Mouse (Mus musculus): Measurements from ENCODE around the gene Tanc2.

Tanc2 gene

GRCm38 (mm10) chr11:105927065-105928030, 337.6 kb downstream of the Tanc2 start:
- peak; percentile 78 for DNase-seq (ENCODE audit: low spot score)

DNA sequence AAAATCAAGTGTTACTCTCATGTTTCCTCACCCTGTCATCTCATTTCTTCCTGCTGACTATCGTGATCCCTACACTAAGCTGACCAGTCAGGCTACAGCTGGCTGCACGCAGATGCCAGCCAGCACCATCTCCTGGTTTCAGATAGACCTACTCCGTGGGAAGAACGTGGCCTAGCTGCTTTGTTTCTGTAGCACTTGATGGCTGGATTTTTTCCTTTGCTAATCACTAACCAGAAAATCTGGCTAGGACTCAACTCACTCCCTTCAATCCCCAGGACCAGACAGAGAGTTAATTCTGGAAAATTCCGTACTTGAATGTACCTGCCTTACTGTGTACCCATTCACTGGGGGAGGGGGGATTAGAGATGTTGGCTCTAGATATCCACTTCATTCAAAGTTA, 338.4 kb downstream of the Tanc2 start:
- DNase-seq (ENCODE audit: low spot score): no peak

DNA sequence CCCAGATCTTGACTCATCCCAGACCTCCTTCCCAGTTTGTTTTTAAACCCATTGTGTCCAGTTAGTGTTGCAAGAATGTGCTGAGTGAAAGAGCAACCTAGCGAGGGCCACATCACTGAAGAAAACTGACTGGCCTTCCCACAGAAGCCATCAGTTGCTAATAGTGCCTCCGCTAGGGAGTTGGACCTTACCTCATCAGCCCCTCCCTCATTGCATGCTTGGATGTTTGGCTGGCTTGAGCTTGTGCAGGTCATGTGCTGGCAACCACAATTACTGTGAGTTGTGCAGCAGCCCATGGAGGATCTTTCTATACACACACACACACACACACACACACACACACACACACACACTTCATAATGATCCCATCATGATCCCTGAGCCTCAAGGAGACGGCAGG, 341.6 kb downstream of the Tanc2 start:
- no peak for DNase-seq (ENCODE audit: low spot score)

DNA sequence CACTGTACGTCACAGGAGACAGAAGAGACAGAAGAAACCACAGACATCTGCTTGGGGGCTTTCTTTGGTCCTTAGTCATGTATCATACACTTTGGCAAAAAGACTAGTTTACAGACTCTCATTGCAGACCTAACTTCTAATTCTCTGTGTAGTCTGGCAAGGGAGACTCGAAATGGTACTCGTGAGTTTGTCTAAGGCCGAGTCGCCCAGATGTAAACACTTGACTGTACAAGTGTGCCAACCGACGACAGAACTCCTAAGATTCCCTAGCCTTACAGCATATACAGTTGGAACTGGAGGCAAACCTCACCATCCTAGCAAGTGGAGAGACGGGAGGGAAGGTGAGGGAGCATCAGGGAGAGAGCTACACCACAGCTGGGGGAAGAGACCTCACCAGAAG, 344.0 kb downstream of the Tanc2 start:
- no peak for DNase-seq (ENCODE audit: low spot score)

GRCm38 (mm10) chr11:105934303-105934711, 344.5 kb downstream of the Tanc2 start:
- peak; percentile 24 for DNase-seq (ENCODE audit: low spot score)

DNA sequence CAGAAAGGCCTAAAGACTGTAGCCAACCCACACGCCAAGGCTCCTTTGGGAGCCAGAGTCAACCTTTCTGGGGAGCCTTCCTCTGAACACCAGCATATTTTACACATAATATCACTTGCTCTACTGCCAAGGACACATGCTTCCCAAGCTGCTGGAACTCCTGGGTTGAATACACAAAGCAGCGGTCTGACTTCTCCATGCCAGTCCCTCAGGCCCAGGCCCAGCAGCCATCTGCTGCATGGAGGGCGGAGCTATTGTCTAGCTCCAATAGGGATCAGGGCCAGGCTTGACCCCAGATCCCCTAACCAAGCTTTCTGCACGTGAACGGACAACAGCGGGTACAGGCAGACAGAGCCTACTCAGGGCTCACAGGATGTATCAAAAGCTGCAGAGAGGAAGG, 345.0 kb downstream of the Tanc2 start:
- DNase-seq (ENCODE audit: low spot score): no peak

DNA sequence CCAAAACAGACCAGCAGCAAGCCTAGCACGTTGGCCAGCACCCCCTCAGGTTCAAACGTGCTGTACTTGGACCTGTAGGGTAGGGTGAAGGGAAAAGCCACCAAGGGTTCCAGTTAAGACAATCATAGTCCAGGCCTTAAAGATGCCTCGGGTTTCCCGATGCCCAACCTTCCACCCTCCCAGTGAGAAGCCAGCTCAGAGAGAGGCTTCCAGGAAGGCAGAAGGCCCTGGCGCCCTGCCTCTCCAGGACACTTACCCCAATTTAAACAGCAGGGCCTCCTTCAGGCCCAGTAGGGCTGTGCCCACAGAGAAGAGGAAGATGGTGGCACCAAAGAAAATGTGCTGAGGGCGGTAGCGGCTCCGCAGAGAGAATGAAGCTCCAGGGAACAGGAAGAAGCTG, 345.7 kb downstream of the Tanc2 start:
- DNase-seq (ENCODE audit: low spot score): no peak

DNA sequence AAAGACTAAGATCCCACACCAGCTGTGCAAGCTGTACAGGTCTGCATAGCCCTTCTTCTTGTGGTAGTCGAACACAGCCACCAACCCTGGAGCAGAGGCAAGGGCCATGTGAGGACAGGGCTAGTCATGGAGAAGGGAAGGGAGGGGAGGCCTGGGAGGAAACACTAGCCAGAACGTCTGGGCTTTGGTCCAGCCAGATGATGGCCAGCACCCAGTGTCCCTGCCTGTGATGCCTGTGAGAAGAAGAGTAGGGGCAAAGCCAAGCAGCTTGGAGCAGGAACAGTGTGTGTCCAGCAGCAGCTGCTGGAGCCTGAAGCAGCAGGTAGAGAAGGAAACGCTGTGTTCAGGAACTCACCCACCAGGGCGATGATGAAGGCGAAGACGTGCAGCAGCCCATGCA, 346.4 kb downstream of the Tanc2 start:
- peak; percentile 82 for DNase-seq (ENCODE audit: low spot score)

DNA sequence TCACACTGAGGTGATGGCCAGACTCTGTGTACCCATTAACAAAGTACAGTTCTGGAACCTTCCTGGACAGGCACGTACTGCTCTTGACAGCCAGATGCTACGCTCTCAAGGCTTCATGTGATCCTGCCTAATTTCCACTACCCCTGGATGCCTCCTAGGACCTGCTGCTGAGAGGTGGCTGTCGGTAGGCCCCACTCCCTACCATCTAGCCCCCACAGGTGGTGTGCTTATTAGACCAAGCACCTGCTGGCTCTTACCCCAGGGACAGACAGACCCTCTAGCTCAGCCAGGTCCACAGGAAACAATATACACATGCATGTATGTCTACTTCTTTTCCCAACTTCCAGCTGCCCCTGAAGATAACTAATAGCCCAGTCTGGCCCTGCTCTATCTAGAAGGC, 347.2 kb downstream of the Tanc2 start:
- DNase-seq (ENCODE audit: low spot score): no peak

DNA sequence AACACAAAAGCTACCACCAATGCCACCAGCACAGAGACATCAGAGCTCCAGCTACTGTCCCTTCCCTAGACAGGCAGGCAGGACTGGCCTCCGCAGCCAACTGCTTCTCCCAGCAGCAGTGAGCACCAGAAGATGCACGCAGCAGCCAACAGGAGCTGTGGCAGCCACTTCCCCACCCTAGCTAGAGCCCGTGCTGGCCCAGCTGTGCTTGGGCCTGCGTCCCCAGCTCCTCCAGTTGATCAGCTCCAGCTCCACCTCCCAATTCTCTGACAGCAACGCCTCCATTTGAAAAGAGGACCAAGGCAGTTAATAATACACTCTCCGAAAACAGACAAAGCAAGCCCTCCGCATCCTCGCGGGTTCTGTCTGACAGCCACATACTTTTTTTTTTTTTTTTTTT, 349.0 kb downstream of the Tanc2 start:
- DNase-seq (ENCODE audit: low spot score): no peak

DNA sequence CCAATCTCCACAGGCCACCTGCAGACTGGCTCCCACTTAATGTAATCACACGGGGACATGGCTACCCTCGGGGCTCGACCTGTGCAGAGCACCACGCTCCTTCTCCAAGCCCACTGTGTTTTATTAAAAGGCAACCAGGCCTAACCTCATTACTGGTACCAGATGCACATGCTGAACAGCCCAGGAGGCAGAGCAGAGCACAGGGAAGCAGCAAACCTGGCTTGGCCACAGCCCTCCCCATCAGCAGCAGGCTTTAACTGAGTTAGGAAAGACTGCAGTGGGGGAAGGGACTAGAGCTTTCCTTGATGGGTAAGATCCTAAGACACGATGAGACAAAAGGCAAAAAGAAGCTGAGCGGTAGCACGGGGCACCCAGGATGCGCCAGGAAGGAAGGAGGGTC, 352.2 kb downstream of the Tanc2 start:
- peak; percentile 61 for DNase-seq (ENCODE audit: low spot score)

- peak; percentile 87 for DNase-seq (ENCODE audit: low spot score)
Measured at GRCm38 (mm10) chr11:105943133-105944102, 353.6 kb downstream of the Tanc2 start.

- DNase-seq (ENCODE audit: low spot score): peak; percentile 85
Measured at GRCm38 (mm10) chr11:105944126-105944621, 354.4 kb downstream of the Tanc2 start.

DNA sequence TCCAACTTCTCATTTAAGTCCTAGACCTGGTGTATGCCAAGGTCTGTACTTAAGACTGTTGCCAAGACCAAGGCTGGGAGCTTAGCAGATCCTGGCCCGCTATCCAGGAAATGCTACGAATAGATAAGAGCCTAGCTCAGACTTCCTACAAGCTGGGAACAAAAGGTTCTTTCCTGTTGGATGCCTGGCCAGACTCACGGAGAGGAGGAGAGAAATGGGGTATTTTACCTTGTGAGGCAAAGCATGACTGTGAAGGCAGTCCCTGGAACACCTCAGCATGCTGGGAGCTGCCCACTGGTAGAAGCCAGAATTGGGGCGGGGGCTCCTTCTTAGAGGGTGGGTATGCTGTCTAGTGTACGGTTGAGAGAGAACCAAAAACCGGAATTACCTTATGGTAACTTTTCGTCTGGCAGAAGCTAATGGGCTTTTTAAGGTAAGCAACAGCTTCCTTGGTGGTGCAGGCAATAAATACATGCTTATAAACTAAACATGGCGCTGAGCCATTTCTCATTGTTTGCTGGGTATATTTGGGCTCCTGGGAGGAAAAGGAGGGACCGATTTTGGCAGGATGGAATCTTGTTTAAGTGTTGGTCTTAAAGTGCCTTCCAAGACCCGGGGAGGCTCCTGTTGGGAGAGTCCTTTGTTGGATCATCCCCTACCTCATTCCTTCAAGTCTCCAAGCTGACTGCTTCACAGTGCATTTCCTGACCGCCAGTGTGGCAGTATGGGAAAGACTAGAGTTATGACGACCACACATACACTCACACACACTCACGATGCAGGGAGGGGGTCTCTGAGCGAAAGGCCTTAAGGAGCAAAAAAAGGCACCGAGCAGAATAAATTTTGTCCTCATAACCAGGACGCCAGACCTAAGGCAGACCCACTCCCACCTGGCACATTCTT, 355.2 kb downstream of the Tanc2 start:
- peak; percentile 54 for DNase-seq (ENCODE audit: low spot score)

DNA sequence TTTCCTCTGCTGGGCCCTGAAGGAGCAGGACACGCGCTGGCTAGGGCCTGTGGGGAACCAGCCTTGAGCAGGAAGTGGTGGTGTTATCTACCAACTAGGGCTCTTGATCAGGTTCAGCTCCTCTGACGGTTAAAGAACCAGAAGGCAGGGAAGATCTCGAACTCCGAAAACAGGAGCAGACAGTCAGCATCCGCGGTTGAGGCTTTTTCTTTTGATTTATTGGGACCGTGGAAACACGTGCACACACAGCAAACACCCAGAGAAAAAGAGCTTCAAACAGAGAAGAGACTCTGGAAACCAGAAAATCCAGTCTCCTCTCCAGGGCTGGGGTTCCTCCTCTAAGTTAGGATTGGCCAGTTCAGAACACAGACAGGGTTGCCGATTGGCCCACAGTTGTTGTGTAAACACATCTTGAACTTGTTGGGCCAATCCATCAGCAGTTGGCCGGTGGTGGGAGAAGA, 356.9 kb downstream of the Tanc2 start:
- no peak for DNase-seq (ENCODE audit: low spot score)

DNA sequence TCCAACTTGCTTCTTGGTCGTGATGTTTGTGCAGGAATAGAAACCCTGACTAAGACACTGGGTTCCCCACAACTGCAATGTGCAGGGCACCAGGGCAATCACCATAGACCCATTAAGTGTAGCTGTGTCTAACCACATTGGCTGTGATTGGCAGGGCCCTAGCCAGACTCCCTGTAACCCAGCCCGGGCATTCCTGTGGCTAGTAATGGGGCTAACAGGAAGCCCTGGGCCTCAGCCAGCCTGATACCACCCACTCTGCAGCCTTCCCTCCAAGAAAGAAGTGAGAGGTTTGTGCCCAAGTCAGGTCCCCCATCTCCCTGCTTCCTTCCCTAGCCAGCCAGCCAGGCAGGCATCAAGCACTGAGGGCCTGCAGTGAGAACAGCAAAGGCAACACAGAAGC, 358.5 kb downstream of the Tanc2 start:
- no peak for DNase-seq (ENCODE audit: low spot score)

DNA sequence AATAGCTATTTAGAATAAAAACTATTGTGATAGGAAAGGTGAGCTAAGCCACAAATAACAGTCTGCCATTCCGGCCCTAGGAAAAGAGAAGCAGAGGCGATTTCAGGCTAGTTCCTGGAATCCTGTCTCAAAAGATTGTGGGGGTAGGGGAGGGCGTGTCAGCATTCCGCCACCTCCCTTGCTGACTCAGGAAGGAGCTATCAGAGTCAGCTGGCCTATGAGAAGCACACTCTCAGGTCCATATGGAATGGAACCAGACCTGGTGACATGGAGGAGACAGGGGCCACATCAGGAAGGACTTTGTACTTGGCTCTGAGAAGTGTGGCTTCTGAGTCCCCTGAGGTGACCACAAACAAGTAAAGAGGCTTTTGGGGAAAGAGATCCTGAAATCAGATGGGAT, 360.7 kb downstream of the Tanc2 start:
- DNase-seq (ENCODE audit: low spot score): no peak

GRCm38 (mm10) chr11:105951601-105952044, 361.8 kb downstream of the Tanc2 start:
- no peak for DNase-seq (ENCODE audit: low spot score)

DNA sequence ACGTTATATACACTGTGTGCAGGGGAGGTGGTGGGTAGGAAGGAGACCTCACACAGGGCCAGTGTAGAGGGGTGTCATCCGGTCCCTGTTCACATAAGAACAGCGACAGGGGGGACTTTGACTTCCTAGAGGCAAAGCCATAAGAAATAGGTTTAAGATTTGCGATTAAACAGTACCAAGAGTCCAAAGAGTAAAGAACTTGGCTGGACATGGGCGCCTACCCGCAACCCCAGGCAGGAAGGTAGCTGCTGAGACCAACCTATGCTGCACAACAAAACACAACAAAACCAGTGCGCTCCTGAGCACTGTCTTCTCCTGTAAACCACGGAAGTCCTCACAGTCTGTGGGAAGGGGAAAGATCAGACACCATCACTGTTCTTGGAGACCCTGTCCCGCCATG, 362.3 kb downstream of the Tanc2 start:
- no peak for DNase-seq (ENCODE audit: low spot score)

DNA sequence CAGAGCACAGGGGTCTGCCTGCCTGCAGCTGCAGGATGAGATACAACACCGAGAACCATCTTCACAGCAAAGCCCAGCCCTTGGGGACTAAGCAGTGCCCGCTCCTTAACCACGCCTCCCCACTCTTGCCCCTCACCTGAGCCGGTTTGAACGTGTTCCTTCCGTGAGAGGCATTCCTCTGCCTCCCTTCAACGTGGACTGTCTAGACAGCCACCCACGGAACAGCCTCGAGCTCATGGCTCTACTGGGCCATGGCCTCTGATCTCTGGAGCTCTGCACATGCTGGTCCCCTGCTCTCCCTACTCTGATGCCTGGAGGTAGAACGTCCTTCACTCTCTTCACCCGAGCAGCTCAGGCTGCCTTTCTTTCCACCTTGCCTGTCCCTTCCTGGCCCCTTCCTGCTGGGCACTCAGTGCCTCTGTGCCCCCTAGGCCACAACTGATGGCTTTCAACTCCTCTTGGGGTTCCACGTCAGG, 363.2 kb downstream of the Tanc2 start, which contains the start of gene Cyb561:
Gene Cyb561 (minus strand): TSS at position 426 of the 476 bp plus-strand sequence.
- DNase-seq (ENCODE audit: low spot score): no peak

- DNase-seq (ENCODE audit: low spot score): peak; percentile 89
Measured at GRCm38 (mm10) chr11:105953402-105953801, 363.6 kb downstream of the Tanc2 start.
